Mouse (Mus musculus): Measurements from ENCODE around the gene Fstl3.

DNA sequence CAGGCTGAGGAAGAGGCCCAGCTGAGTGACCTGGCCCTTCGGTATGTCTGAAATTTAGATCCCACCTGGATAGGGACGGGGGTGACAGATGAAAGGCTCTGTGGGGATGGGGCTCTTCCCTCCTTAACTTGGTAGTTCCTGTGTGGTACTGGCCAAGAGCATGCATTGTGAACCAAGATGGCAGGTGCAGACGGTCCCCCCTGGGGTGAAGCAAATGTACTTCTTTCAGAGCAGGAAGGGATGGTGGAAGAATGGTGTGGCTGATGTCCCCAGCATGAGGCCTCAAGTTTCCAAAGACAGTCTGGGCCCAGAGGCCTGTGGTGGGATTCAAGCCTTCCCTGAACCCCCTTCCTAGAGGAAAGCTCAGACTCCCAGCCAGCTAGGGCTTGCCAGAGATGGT, 21.2 kb upstream of the Fstl3 start:
- TF ChIP-seq TAL1 (conservative IDR thresholded peaks at IDR 0.05; ENCODE audit: low read depth, low read length) (no peak), CTCF (IDR thresholded peaks at IDR 0.05; ENCODE audit: low read depth, low read length) (no peak), GATA1 (IDR thresholded peaks at IDR 0.05; ENCODE audit: borderline replicate concordance, low read length) (no peak), GATA2 (IDR thresholded peaks at IDR 0.05; ENCODE audit: borderline replicate concordance, low read depth, low read length) (no peak), POLR2AphosphoS5 (IDR thresholded peaks at IDR 0.05; ENCODE audit: insufficient replicate concordance, low read depth, low read length) (no peak)
